Mouse (Mus musculus): ENCODE data around the gene Iqschfp.

- TF ChIP-seq CTCF (IDR thresholded peaks at IDR 0.05; ENCODE audit: borderline replicate concordance, insufficient read depth, low read depth, low read length) (no peak), POLR2A (IDR thresholded peaks at IDR 0.05; ENCODE audit: borderline replicate concordance, insufficient read depth, low read length) (no peak)
Observed at GRCm38 (mm10) chr3:67935829-67936228, 43.8 kb downstream of the Iqschfp start.
